Mouse (Mus musculus): Measurements from ENCODE around the gene Tmem183a.

DNA sequence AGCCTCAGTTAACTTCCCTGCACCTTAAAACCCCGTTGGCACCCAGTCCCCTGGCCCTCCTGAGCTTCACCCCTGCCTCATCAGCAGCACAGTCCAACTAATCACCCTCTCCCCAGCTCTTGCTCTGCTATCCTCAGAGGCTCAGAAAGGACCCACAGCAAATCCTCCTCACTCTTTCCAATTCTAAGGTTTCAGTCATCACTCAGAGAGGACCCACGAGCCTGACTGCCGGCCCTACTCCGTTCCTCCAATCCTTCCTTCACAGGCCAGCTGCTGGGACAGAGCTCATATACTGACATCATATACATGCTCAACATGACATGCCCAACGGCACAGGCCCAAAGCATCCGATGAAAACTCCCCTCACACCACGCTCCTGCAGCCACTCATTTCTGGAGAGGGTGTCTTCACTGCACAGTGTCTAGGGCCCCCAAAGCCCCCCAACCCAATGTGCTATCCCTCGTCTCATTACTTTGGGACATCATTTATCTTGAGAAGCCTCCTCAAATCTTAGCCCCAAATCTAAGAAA is 18.9 kb downstream of the Tmem183a start:
- no peak for TF ChIP-seq CTCF (IDR thresholded peaks at IDR 0.05; ENCODE audit: low read depth)
- no peak for TF ChIP-seq EP300 (IDR thresholded peaks at IDR 0.05; ENCODE audit: low read depth)

Data from heart, postnatal 0 days (tissue).